Mouse (Mus musculus) G1E (cell line): ENCODE data around the gene Cdc42bpa. TPM values are rescaled to one million over a fixed set of nuclear protein-coding genes. Genes with fewer than 3 reads are reported as not detected.
A peak's percentile ranks its signal among the peaks of the same experiment; 100 is the strongest.

Experiments used
- ATAC-seq: 2 replicates; pipeline ENCODE4 v1.8.0; 2016; ENCODE audit warnings: mild to moderate bottlenecking; ENCODE audit not compliant: insufficient number of reproducible peaks, poor library complexity, low FRiP score, severe bottlenecking; ENCODE audit errors: extremely low read depth
- DNase-seq: peaks from one replicate; pipeline ENCODE4 v3.0.0; 2012; ENCODE audit warnings: low spot score
- H3K27me3 ChIP-seq: 2 replicates; pipeline ENCODE4 v1.6.1; 2012; ENCODE audit warnings: mild to moderate bottlenecking, low read length, inconsistent platforms; ENCODE audit not compliant: insufficient read depth
- H3K36me3 ChIP-seq: replicated peaks from 2 replicates; pipeline ENCODE3; 2012; ENCODE audit warnings: mild to moderate bottlenecking, inconsistent platforms
- H3K4me1 ChIP-seq: 2 replicates; pipeline ENCODE4 v1.6.1; 2012; ENCODE audit warnings: low read depth, low read length, inconsistent platforms, mixed read lengths; ENCODE audit not compliant: insufficient read depth
- H3K4me3 ChIP-seq: 2 replicates; pipeline ENCODE4 v1.5.1; 2012; ENCODE audit warnings: low read depth, mild to moderate bottlenecking, inconsistent platforms, low read length, moderate library complexity, mixed read lengths
- H3K9me3 ChIP-seq: replicated peaks from 2 replicates; pipeline ENCODE4 v1.6.1; 2012; ENCODE audit warnings: inconsistent platforms
- CTCF ChIP-seq: IDR thresholded peaks from 2 replicates; pipeline ENCODE4 v1.5.1; 2012; ENCODE audit warnings: low read depth, low read length, inconsistent platforms, mixed read lengths
- GATA1 ChIP-seq: IDR thresholded peaks from 2 replicates; pipeline ENCODE4 v1.6.1; 2012; ENCODE audit warnings: borderline replicate concordance, low read length, inconsistent platforms, mixed read lengths
- GATA2 ChIP-seq: IDR thresholded peaks from 2 replicates; pipeline ENCODE4 v1.6.1; 2012; ENCODE audit warnings: low read depth, low read length, inconsistent platforms, borderline replicate concordance
- POLR2AphosphoS5 ChIP-seq: IDR thresholded peaks from 2 replicates; pipeline ENCODE4 v1.6.1; 2012; ENCODE audit warnings: low read depth, low read length, inconsistent platforms; ENCODE audit not compliant: insufficient replicate concordance
- TAL1 ChIP-seq: conservative IDR thresholded peaks from 2 replicates; pipeline ENCODE4 v1.6.1; 2012; ENCODE audit warnings: low read depth, low read length, inconsistent platforms, mixed read lengths
- polyA plus RNA-seq: library from polyadenylated mRNA; stranded (reverse); fragments of >175 nt; gene quantifications from 2 replicates; pipeline ENCODE4 v1.2.3, GENCODE M21; 2012
- total RNA-seq, 2 experiments: library from RNA; stranded (forward) in 1 of 2; stranded (reverse) in 1 of 2; fragments of 200-1000 nt in 1 of 2; fragments of >200 nt in 1 of 2; fragmentation: Nextera tagmentation in 1 of 2; gene quantifications; 2 replicates each; pipeline ENCODE4 v1.2.3; 2014 to 2017

Cdc42bpa gene
- total and polyA plus RNA-seq, 3 experiments = 8.2 to 90.0 (median 28.2) TPM

DNA sequence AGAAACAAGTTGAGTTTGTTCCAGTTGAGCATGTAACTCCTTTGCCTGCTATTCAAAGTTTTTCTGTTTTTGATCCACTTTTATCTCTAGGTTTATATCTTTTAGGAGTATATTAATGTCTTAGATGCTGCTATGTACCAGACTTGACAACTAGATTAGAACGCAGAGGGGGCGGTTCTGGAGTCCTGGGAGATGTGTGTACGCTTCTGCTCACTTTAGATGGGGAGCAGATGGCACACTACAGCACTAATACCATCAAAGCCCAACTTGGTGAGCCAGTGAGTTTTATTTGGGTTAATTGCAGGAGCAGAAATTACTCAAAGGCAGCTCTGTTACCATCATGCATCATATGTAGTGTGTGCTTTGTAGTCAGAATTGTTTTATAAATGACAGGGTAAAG lies 77.2 kb downstream of the Cdc42bpa start:
- no peaks in the 10 kb centered on the region for H3K9me3 ChIP-seq
- no peak for TF ChIP-seq POLR2AphosphoS5
- no peak for TF ChIP-seq CTCF
- no peaks in the 10 kb centered on the region for H3K4me1 ChIP-seq
- no peak for DNase-seq
- H3K36me3 ChIP-seq = peaks cover 8% of the 10 kb centered on the region
- no peaks in the 10 kb centered on the region for H3K27me3 ChIP-seq
- ATAC-seq = no peak
- no peak overlapping the region for H3K4me3 ChIP-seq

DNA sequence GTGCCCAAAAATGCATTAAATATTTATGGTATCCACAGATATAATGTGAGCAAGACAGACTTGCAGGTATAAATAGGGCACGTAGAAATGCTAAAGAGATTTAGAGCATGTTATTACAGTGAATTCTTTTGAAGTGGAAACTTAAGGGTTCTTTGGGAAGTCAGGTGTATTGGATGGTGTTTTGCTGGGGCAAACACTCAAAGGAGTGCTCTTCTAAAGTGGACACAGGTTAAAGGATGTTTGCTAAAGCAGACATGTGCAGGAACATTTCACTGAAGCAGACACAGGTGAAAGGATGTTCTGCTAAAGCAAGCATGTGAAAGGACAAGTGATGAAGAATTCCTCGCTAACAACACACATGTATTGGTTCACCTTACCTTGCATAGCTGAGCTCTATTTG lies 83.9 kb downstream of the Cdc42bpa start:
- ATAC-seq = no peak
- Histone ChIP-seq H3K4me1 (no peaks in the 10 kb centered on the region), H3K36me3 (peaks cover 11% of the 10 kb centered on the region), H3K9me3 (no peaks in the 10 kb centered on the region; the same call in 1 of the 2 replicates), H3K4me3 (no peak overlapping the region), H3K27me3 (no peaks in the 10 kb centered on the region)
- TF ChIP-seq CTCF (no peak), GATA2 (no peak), GATA1 (no peak), POLR2AphosphoS5 (no peak), TAL1 (no peak)
- DNase-seq = no peak

- Histone ChIP-seq H3K4me1 (no peaks in the 10 kb centered on the region), H3K9me3 (no peaks in the 10 kb centered on the region; the same call in 1 of the 2 replicates), H3K36me3 (peaks cover 11% of the 10 kb centered on the region), H3K27me3 (no peaks in the 10 kb centered on the region), H3K4me3 (no peak overlapping the region)
- ATAC-seq = no peak
- no peak for DNase-seq
- no peak for TF ChIP-seq CTCF
- TF ChIP-seq POLR2AphosphoS5 = no peak
- no peak for TF ChIP-seq TAL1
- TF ChIP-seq GATA1 = no peak
- no peak for TF ChIP-seq GATA2
Measured at GRCm38 (mm10) chr1:180045172-180045571, 84.9 kb downstream of the Cdc42bpa start.

- DNase-seq (no peak), ATAC-seq (no peak)
- H3K4me3 ChIP-seq = no peak overlapping the region
- H3K4me1 ChIP-seq = peaks cover 2% of the 10 kb centered on the region
- H3K9me3 ChIP-seq = no peaks in the 10 kb centered on the region
- H3K36me3 ChIP-seq = peaks cover 5% of the 10 kb centered on the region
- H3K27me3 ChIP-seq = no peaks in the 10 kb centered on the region
- TF ChIP-seq TAL1 (no peak), GATA2 (no peak), CTCF (no peak), GATA1 (no peak), POLR2AphosphoS5 (no peak)
Measured at GRCm38 (mm10) chr1:180089176-180089575, 128.9 kb downstream of the Cdc42bpa start.

DNA sequence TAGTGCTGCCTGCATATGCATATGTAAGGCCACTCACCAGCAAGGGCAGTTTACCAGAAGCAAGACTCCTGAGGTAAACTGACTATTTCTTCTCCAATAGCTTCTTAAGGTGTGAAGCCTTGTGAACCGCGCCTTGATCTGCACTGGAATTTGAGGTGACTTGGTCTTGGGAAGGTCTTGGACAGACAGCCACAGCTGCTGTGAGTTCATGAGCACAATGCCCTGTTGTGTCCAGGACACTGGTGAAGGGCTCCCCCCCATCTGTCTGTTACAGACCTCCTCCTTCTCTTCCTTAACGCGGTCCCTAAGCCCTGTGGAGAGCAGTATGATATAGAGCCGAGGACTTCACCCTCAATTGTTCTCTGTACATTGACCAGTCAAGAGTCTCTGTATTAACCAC lies 138.2 kb downstream of the Cdc42bpa start:
- TF ChIP-seq TAL1 (no peak), CTCF (no peak), GATA2 (no peak), POLR2AphosphoS5 (no peak), GATA1 (no peak)
- DNase-seq (no peak), ATAC-seq (no peak)
- H3K27me3 ChIP-seq = no peaks in the 10 kb centered on the region
- H3K9me3 ChIP-seq = no peaks in the 10 kb centered on the region
- no peaks in the 10 kb centered on the region for H3K4me1 ChIP-seq
- no peak overlapping the region for H3K4me3 ChIP-seq
- H3K36me3 ChIP-seq = peaks cover 49% of the 10 kb centered on the region

DNA sequence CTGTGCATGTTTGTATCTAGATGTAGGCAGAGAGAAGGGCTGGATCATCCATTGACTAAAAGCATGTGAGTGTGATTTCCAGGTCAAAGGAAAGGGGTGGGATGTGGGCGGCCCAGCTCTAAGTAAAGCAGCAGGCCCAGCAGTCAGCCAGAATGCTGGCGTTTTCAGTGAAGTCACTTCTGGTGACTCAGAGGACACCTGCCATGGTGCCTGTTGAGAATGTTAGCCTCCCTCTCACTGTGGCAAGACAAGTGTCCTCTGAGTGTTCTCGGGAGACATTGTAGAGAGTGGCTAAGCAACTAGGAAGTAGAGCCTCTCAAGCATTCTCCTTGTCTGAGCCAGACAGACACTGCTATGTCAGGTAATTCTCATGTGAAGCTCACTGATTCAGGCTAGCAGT lies 144.3 kb downstream of the Cdc42bpa start:
- Histone ChIP-seq H3K36me3 (peaks cover 26% of the 10 kb centered on the region), H3K9me3 (no peaks in the 10 kb centered on the region), H3K4me1 (peaks cover 10% of the 10 kb centered on the region), H3K27me3 (no peaks in the 10 kb centered on the region), H3K4me3 (no peak overlapping the region)
- TF ChIP-seq GATA1 = no peak
- TF ChIP-seq GATA2 = no peak
- TF ChIP-seq CTCF = no peak
- TF ChIP-seq TAL1 = no peak
- no peak for TF ChIP-seq POLR2AphosphoS5
- ATAC-seq (no peak), DNase-seq (no peak)

DNA sequence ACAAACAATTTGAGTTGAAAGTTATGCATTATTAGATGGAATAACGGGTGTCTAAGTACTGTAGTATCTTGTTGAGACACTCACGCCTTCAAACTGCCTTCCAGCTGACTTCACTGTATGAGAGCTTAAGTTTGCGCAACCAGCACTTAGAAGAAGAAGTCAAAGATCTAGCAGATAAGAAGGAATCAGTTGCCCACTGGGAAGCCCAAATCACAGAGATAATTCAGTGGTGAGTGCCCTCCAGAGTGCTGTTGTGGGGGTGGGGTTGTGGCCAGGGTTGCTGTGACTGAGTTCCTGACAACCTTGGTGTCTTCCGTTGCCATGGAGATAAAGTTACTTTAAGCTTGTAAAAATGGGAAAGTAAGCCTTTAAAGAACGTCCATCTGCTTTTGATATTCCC lies 148.8 kb downstream of the Cdc42bpa start:
- peak; percentile 87 for ATAC-seq
- TF ChIP-seq POLR2AphosphoS5 (no peak), TAL1 (no peak), GATA1 (no peak), GATA2 (peak; percentile 54; the same call in 1 of the 2 replicates)
- no peaks in the 10 kb centered on the region for H3K9me3 ChIP-seq
- H3K27me3 ChIP-seq = no peaks in the 10 kb centered on the region
- peaks cover 22% of the 10 kb centered on the region for H3K36me3 ChIP-seq
- peak; percentile 9 for DNase-seq
- peaks cover 14% of the 10 kb centered on the region for H3K4me1 ChIP-seq
- no peak overlapping the region for H3K4me3 ChIP-seq
